Mouse (Mus musculus) left cerebral cortex, postnatal 25 days (tissue): ENCODE measurements around the gene Lmo4. TPM values are rescaled to one million over a fixed set of nuclear protein-coding genes. Genes with fewer than 3 reads are reported as not detected.

ENCODE experiments used
- DNase-seq, 2 experiments: peaks; one replicate each; pipeline ENCODE4 v3.0.0; 2022; ENCODE audit warnings: low spot score in 2 of 2, mixed read lengths in 1 of 2
- intact Hi-C: fragments of 180-260 bp; cut with DNase I; formaldehyde crosslinking; loops from one replicate; pipeline ENCODE4 v1.15.1; 2025
- total RNA-seq, 2 experiments: library from RNA; stranded (reverse); gene quantifications; 2 replicates each; pipeline ENCODE4 v1.2.3; 2021

The Lmo4 gene
- total RNA-seq = 100 to 1,000 TPM; 298 to 331 TPM

GRCm38 (mm10) chr3:144204413-144205311 lies at the start of gene Lmo4:
Gene Lmo4, minus strand, starts transcription at chr3:144205220.
- DNase-seq = peak in 1 of 2 experiments; percentile 74
- intact Hi-C loops = loop anchor here (5.0 to 10.0 kb wide), 9 partner anchors 113 to 1320 kb away; partner anchors contain the start of gene Pkn2

GRCm38 (mm10) chr3:144254281-144254680 lies 49.3 kb upstream of the Lmo4 start:
- no peak for DNase-seq
- intact Hi-C loops = no loop called here

GRCm38 (mm10) chr3:144253018-144253417 lies 48.0 kb upstream of the Lmo4 start:
- intact Hi-C loops = no loop called here
- DNase-seq = no peak

- intact Hi-C loops = no loop called here
- DNase-seq = no peak
Observed at GRCm38 (mm10) chr3:144252109-144252508, 47.1 kb upstream of the Lmo4 start.

- intact Hi-C loops = loop anchor here (2.0 to 10.0 kb wide), 3 partner anchors 35 to 1247 kb away; no protein-coding TSS in a partner anchor
Observed at GRCm38 (mm10) chr3:144242025-144242673, 37.1 kb upstream of the Lmo4 start.

GRCm38 (mm10) chr3:144241161-144241560 lies 36.1 kb upstream of the Lmo4 start:
- intact Hi-C loops = loop anchor here (10.0 kb wide), 2 partner anchors 996 to 1246 kb away; no protein-coding TSS in a partner anchor

More at GRCm38 (mm10) chr3:144242025-144242673, 37.1 kb upstream of the Lmo4 start:
- peak; percentile 82 to 85 for DNase-seq

GRCm38 (mm10) chr3:144238482-144238881 lies 33.5 kb upstream of the Lmo4 start:
- no peak for DNase-seq
- intact Hi-C loops = no loop called here

More at GRCm38 (mm10) chr3:144241161-144241560, 36.1 kb upstream of the Lmo4 start:
- DNase-seq = no peak

GRCm38 (mm10) chr3:144232347-144233008 lies 27.5 kb upstream of the Lmo4 start:
- no peak for DNase-seq
- intact Hi-C loops = no loop called here

GRCm38 (mm10) chr3:144231931-144232330 lies 26.9 kb upstream of the Lmo4 start:
- DNase-seq = no peak
- intact Hi-C loops = no loop called here

GRCm38 (mm10) chr3:144231419-144231818 lies 26.4 kb upstream of the Lmo4 start:
- intact Hi-C loops = no loop called here
- DNase-seq = no peak

GRCm38 (mm10) chr3:144230016-144230415 lies 25.0 kb upstream of the Lmo4 start:
- intact Hi-C loops = no loop called here
- no peak for DNase-seq

- intact Hi-C loops = no loop called here
- DNase-seq = no peak
Observed at GRCm38 (mm10) chr3:144229312-144229711, 24.3 kb upstream of the Lmo4 start.

- DNase-seq = no peak
- intact Hi-C loops = no loop called here
Observed at GRCm38 (mm10) chr3:144225456-144226240, 20.6 kb upstream of the Lmo4 start.

- intact Hi-C loops = no loop called here
- no peak for DNase-seq
Observed at GRCm38 (mm10) chr3:144224594-144224993, 19.6 kb upstream of the Lmo4 start.

- intact Hi-C loops = no loop called here
- DNase-seq = no peak
Observed at GRCm38 (mm10) chr3:144223377-144224105, 18.5 kb upstream of the Lmo4 start.

- DNase-seq = no peak
- intact Hi-C loops = no loop called here
Observed at GRCm38 (mm10) chr3:144222381-144222780, 17.4 kb upstream of the Lmo4 start.

GRCm38 (mm10) chr3:144207498-144207897 lies 2.5 kb upstream of the Lmo4 start:
- intact Hi-C loops = loop anchor here (2.0 to 10.0 kb wide), 7 partner anchors 35 to 1323 kb away; partner anchors contain the start of gene Pkn2
- DNase-seq = peak; percentile 63 to 75

- intact Hi-C loops = loop anchor here (2.0 to 10.0 kb wide), 7 partner anchors 36 to 1322 kb away; partner anchors contain the start of gene Pkn2
- DNase-seq = no peak
Observed at GRCm38 (mm10) chr3:144206942-144207341, 1.9 kb upstream of the Lmo4 start.
